Mouse (Mus musculus): ENCODE data around the gene Osbpl2.

Osbpl2 gene

DNA sequence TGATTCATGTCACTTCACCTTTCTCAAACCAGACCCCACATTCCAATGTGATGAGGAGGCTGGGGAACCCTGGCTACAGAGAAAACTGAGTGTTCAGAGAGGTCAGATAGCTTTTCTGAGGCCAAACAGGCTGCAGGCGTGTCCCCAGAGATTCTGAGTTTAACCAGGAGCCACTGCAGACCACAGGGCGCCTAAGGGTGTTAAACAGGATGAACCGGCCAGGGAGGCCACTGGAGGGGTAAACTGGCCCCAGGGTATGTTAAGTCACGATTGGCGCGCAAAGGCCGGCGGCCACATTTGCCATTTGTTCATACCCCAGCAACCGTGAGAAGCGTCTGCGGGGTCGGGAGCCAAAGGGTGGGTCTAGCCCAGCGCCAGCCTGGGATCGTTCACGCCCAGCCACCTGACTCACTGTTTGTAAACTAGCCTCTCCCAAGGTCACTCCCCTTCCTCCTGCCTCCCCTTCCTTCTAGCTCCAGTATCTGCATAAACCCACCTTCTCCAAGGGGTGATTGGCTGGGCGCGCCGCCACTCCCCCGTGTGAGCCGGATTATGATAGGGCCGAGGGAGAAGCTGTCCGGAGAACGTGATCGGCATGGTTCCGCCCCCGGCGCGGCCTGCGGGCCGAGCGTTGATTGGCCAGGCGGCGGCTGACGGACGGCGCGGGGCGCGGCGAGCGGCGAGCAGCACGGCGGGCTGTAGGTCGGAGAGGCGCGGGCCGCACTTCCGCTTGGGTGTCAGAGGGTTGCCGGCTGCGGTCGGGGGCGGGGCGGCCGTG lies at the start of gene Osbpl2:
Gene Osbpl2, plus strand, starts transcription at position 646 of the 778 bp plus-strand sequence.
- peak; percentile 100 for DNase-seq (ENCODE audit: low spot score)

GRCm38 (mm10) chr2:180069770-180070480 lies 49.2 kb upstream of the Osbpl2 start:
- DNase-seq (ENCODE audit: low spot score), result no peak

- DNase-seq (ENCODE audit: low spot score), result peak; percentile 89
Observed at GRCm38 (mm10) chr2:180070481-180071453, 48.3 kb upstream of the Osbpl2 start, which contains the start of gene Mtg2. Mtg2 (plus strand) TSS chr2:180070588.

GRCm38 (mm10) chr2:180071671-180072070 lies 47.4 kb upstream of the Osbpl2 start:
- DNase-seq (ENCODE audit: low spot score), result no peak

DNA sequence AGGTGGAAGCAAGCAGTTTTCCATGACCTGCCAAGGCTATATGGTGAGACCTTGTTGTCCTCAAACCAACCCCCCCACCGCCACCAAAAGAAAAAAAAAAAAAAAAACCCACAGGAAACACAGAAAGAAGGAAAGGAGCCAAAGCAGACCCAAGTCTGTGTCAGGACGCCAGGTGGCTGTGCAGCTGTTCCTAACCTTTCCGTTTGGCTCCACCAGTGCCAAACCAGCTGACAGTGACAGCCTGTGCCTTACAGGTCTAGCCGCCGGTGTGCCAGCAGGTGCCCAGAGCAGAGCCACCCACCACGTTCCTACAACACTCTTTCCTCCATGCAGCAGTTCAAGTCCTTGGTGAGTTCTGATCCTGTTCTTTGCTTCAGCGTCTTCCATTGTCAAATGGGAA lies 46.2 kb upstream of the Osbpl2 start:
- no peak for DNase-seq (ENCODE audit: low spot score)

- DNase-seq (ENCODE audit: low spot score), result no peak
Observed at GRCm38 (mm10) chr2:180077622-180078021, 41.5 kb upstream of the Osbpl2 start.

DNA sequence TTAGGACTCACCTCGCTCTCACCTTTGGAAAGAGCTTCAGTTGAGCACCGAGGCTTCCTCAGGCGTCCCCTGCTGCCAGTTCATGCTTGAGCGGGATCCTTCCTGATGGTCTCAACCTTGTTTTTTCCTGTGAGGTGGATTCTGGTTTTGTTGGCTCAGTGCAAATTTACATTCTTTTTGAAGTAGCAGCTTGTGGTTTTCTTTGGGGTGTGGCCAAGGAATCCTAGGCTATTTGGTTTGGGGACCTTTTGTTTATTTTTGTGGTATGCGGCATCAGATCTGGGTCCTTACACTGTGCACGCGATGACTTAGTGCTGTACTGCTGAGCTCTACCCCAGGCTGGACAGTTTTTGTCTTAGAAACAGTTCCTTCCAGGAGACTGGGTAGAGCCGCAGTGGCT lies 38.4 kb upstream of the Osbpl2 start:
- DNase-seq (ENCODE audit: low spot score), result no peak

GRCm38 (mm10) chr2:180083063-180083462 lies 36.0 kb upstream of the Osbpl2 start:
- DNase-seq (ENCODE audit: low spot score), result no peak

- no peak for DNase-seq (ENCODE audit: low spot score)
Observed at GRCm38 (mm10) chr2:180084565-180084964, 34.5 kb upstream of the Osbpl2 start.

- DNase-seq (ENCODE audit: low spot score), result no peak
Observed at GRCm38 (mm10) chr2:180085926-180086636, 33.0 kb upstream of the Osbpl2 start.

DNA sequence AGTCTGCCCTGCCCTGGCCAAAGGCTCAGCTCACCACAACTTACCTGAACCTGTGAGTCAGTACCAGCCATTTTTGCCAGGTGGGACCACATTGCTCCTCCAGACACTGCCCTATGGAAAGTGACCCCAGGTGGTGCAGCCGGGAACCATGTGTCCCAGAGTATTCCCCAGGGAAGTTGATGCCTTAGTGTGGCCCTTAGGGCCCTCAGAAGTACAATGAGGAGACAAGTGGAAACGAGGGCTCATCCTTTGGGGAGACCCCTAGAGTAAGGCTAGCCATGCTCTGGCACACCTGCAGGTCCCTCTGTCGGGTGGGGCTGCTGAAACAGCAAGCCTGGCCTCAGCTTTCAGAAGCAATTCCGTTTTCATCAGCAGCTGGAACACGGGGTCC lies 32.5 kb upstream of the Osbpl2 start:
- no peak for DNase-seq (ENCODE audit: low spot score)

GRCm38 (mm10) chr2:180087472-180087871 lies 31.6 kb upstream of the Osbpl2 start:
- DNase-seq (ENCODE audit: low spot score), result no peak

GRCm38 (mm10) chr2:180090285-180090684 lies 28.8 kb upstream of the Osbpl2 start:
- no peak for DNase-seq (ENCODE audit: low spot score)

GRCm38 (mm10) chr2:180095711-180096110 lies 23.4 kb upstream of the Osbpl2 start:
- no peak for DNase-seq (ENCODE audit: low spot score)

GRCm38 (mm10) chr2:180097585-180097984 lies 21.5 kb upstream of the Osbpl2 start:
- DNase-seq (ENCODE audit: low spot score), result no peak

DNA sequence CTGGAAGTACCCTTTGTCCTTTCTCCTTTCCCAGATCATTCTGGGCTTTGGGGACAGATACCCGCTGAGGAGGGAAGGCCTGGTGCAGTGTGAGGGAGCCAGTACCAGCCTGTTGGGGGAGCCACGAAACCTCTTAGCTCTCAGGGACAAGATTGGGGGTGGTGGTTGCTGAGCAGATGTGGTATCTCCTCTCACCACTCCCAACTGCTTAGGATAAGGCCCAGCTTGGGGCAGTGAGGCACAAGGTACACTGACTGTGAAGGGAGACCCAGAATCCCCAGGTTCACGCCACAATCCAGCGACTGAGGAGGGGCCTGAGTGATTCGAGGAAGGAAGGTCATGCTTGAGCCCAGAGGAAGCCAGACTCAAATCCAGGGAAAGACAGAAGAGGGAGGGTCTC lies 20.9 kb upstream of the Osbpl2 start:
- DNase-seq (ENCODE audit: low spot score), result no peak

- DNase-seq (ENCODE audit: low spot score), result no peak
Observed at GRCm38 (mm10) chr2:180099529-180099928, 19.6 kb upstream of the Osbpl2 start.

DNA sequence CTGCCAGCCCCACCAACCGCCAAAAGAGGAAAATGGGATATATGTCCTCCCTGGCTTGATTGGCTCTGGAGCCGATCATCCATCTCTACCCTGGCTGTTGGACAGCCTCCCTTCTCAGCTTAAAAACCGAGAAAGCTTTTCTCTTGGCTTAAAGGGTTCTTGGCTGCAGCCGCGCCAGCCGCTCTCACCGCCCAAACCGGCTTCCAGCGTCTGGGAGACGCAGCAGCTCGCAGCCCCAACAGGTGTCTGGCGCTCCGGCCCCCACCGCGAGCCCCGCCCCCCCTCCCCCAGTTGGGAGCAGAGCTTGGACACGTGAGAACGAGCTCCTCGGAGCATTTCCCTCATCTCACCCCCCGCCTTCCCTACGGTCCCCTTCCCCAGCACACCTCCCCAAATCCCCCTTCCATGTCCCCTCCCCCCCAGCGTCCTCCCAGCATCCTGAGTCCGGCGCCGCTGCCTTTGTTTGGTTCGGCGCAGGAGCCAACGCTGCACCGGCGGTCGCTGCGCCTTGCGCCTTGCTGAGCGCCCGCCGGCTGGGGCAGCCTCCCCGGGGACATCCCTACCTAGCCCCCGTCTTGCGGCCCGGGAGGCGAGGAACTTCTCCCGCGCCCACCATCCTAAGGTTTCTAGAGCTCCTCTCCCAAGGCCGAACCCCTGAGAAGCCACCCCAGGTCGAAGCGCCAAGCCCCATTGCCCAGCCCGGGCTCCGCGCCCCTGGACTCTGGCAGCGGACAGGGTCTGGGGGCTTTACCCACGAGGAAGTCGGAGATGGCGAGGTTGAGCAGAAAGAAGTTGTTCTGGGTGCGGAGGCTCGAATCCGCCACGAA lies 15.7 kb upstream of the Osbpl2 start:
- no peak for DNase-seq (ENCODE audit: low spot score)

- peak; percentile 76 for DNase-seq (ENCODE audit: low spot score)
Observed at GRCm38 (mm10) chr2:180103978-180104658, 15.0 kb upstream of the Osbpl2 start, which contains the start of gene Hrh3. Hrh3 (minus strand) TSS chr2:180104488.

All from ovary, adult 18-20 months (tissue).